ENCODE assay signal across 13 mouse cellular contexts in the genomic region with DNA sequence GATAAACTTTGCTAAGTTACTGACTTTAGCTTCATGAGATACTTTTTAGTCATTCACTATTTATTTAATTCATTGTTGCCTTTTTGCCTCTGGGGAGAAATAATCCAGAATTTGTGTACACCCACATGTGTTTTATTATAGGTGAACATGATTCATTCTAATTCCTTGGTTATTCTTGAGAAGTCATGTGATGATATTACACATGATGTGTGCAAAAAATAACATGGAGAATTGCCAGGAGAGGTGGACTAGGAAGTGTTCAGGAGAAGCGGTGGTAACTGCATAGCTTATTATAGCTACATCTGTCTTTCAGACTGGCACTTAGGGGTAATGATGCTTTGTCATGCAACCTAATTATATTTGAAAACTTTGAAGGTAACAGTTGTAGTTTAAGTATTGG.
"Had no signal": no experiment of that assay in that cellular context is flagged by ENCODE, and none has a peak within 500 bp of the region (broad histone marks: within the 10 kb centered on the region; RNA-seq: fewer than 3 reads in every experiment).

No protein-coding gene starts in this region.

- H3K36me3 ChIP-seq: midbrain, embryonic 12.5 days; midbrain, embryonic 15.5 days; neural tube, embryonic 12.5 days had no signal

- H3K9me3 ChIP-seq: midbrain, embryonic 10.5 days; midbrain, embryonic 15.5 days; neural tube, embryonic 12.5 days had no signal

- H3K4me3 ChIP-seq: midbrain, embryonic 10.5 days; neural tube, embryonic 12.5 days had no signal

- DNase-seq: lung, adult 18-20 months; lung, embryonic 14.5 days; lung, postnatal 10 days; lung, postnatal 4 days; right cerebral cortex, postnatal 14 days; spleen, adult 18-20 months; thymus, adult 18-20 months; thymus, postnatal 14 days; thymus, postnatal 36 days had no signal

- H3K4me2 ChIP-seq: neural tube, embryonic 12.5 days had no signal

- ATAC-seq: midbrain, embryonic 15.5 days had no signal

- H3K27me3 ChIP-seq: midbrain, embryonic 12.5 days; midbrain, embryonic 15.5 days; neural tube, embryonic 12.5 days had no signal

- H3K9ac ChIP-seq: lung, embryonic 14.5 days; midbrain, embryonic 12.5 days; midbrain, embryonic 15.5 days; neural tube, embryonic 12.5 days had no signal

- H3K27ac ChIP-seq: midbrain, embryonic 10.5 days; midbrain, embryonic 12.5 days; midbrain, embryonic 15.5 days; neural tube, embryonic 12.5 days had no signal
